Mouse (Mus musculus): ENCODE data around the gene Nub1. TPM values are rescaled to one million over a fixed set of nuclear protein-coding genes. Genes with fewer than 3 reads are reported as not detected.

Gene Nub1
- total RNA-seq, 1 experiment from 2014 or later: 71.3 TPM

DNA sequence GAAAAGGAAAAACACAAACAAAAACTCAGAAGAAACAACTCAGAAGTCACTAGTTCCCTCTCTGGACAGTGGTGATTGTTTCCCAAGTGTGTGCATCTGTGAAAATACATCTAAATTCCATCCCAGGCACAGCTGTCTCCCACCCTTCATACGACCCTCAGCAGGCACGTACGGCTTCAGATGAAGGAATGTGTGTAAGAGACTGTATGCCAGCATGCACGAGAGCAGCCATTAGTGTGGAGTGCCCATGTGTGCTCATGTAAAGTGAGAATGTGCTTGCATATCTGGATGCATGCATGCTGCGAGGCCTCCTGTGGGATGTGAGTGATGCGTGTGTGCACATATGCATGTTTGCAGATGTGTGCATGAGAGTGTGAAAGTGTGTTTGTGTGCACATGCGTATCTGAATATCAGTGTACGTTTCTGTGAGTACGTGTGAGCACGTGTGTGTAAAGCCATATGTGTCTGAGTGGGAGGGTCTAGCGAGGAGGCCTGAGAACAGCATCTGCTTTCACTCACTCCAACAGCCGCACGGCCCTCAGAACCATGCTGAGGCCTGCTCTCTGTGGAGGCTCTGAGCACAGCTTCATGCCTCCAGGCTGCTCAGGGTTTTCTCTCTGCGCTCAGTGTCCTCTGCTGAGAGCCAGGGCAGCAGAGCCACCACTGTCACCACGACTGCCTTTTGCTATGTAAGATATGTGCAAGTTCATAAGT lies 56.0 kb downstream of the Nub1 start:
- no peak for DNase-seq

DNA sequence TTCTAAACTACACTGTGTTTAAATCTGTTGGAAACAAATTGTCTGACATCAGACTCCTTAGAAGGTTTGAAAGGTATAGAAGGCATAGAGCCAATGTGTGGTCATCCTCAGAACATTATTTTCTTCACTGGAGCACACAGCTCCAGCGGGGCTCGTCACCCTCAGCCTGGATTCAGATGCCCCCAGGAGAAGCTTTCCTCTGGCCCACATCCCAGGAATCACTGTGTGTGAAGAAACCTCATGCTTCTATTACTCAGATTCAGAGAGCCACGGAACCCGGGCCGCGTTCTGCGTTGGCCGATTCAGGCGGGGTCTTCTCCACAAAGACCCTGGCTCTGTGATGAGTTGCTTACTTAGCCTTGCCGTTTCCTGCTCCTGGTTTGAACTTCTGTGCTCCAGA lies 58.6 kb downstream of the Nub1 start:
- no peak for DNase-seq

DNA sequence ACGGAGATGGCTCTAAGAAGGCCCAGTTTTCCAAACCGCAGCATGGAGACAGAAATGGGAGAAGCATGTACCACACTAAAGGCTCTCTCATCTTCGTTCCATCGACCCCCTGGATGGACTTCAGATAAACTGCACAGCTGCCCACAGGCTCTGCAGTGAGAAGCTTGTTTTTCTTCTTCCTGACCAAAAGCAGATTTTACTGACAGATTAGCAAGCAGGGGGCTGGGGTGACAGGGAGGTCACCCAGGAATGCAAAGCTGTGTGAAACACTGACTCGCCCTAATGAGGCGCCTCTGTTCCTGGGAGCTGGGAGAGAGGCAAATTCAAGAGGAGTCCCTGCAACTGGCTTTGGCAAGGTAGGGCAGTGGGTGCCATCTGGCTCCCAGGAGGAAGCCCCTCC lies 62.2 kb downstream of the Nub1 start:
- no peak for DNase-seq

DNA sequence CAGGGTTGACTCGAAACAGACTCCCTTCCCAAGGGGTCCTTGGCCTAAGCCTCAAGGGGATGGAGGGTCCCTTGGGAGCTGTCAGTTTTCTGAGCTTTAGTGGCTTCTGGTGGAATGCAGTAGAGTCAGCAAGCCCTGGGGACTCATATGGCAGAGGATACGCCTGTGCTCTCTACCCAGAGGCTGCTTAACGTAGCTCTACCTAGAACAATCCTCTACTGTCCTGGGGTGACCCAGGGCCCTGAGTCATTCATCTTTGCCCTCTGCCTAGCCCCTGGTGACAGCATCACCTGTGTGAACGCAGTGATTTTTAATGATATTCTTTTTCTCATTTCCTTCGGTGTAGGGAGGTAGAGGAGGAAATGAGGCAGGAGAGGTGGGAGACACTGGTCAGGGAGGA lies 64.4 kb downstream of the Nub1 start:
- DNase-seq: no peak

DNA sequence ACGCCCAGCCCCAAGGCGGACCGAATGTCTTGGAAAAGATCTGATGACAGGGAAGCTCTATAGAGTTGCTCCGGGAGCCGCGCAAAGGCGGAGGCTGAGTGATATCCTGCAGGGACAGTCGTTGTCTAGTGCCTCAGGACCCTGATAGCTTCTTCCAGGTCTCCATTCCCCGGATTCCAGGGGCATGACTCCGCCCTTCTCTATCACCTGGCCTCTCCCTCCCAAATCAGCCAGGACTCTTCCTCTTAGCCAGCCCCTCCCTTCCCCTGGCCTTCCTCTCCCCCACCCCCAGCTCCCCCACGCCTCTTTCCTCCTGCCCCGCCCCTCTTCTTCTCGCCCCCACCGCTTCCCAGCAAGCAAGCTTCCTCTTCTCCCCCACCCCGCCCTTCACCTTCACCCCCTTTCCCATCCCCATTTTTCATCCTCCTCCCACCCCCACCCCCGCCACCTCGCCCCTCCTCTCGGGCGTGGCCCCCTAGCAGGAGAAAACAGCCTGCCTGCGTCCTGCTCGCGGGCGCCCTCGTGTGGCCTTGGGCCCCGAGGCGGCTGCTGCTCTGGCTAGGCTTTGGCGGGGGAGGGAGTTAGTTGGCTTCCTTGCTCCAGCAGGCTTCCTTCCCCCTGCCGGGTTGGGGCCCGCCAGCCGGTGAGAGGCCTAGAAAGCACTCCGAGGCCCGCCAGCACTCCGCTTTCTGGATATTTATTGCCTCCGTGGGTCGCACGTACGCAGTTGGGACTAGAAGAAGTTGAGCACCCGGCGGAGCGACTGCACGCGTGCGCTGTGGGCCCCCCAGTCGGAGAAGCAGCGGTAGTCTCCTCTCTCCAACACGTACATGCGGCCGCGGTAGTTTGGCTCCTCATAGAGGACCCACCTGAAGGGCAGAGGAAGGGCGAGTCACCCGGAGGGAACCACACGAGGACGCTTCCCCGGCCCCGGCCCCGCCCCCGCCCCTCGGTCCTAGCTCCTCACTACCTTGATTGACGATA lies 65.3 kb downstream of the Nub1 start:
- DNase-seq: peak; percentile 90

DNA sequence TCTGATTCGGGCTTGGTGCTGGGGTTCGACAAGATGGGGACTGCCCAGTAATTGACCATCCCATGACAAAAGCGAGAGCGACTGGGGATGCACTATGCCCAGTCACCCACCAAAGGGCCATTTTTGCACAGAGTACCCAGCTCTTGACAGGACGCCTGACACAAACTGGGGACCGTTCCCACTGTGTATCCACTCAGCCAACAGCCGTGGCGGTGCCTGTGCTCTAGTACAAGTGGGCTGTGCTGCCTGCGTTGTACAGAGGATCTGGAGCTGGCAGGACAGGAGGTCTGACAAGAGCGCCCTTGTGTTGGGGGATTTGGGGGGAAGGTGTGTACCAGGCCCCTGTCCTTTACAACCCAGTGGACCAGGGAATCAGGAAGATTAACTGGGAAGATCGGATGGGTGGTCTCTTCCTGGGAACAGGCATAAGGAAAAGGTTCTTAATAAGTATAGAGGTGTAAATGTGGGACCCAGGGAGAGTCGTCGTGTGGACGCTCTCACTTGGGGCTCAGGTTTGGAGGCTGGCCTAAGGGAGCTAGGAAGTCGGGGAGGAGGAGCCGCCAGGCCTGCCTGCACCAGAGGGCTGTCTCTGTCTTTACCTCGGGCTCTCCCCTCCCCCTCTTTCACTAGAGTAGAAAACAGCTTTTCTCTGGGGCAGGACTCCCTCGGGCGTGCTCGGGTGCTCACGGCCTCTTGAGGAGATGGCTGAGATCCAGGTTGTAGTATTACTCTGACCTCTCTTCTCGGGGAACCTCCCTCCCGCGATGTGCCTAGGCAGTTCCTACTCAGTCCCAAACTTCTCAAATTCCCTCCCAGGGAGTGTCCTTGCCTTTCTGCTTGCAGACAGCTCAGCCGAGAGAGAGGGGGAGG lies 66.2 kb downstream of the Nub1 start:
- peak; percentile 46 for DNase-seq

DNA sequence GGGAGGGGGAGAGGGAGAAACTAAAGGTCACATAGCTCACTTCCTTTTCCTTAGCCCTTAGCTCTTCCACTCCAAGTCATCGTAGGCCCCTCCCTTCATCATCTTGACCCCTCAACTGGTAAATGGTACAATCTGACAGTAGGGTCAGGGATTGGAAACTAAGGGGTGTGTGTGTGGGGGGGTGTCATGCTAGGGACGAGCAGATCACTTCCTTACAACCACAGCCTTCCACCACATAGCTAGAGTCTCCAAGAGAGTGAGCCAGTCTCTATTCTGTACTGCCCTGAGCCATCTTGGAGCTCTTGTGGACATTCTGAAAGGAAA lies 66.8 kb downstream of the Nub1 start:
- no peak for DNase-seq

DNA sequence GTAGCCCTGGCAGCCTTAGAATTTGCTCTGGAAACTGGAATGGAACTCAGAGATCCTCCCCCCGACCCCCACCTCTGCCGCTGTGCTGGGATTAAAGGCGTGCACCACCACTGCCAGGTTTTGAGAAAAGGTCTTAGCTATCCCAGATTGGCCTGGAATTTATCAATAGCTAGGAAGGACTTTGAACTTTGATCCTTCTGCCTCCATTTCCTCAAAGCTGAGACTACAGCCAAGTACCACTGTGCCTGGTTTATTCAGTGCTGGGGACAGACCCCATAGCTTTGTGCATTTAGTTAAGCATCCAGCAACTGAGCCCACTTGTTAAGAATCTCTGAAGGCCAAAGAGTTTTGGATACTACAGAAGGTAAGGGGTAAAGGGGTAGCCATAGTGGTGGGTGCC lies 71.6 kb downstream of the Nub1 start:
- DNase-seq: no peak

DNA sequence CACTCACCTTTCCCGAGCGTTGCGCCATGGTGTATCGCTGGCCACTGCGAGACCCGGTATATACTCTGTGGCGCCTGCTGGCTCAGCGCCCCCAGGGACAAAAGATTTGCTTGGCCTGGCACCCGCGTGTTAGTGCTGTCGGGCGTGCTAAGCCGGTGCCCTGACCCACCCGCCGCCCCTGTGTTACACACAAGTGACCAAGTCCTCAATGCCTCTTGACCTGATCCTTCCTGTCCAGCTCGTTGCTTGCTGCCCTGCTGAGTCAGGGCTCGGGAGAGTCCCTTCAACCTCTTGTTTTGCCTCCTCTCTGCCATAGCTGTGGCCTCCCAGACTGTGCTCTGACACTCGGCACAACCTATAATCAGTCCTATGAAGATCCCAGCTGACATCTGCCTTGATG lies 72.5 kb downstream of the Nub1 start, which contains the start of gene Crygn:
Gene Crygn (minus strand): TSS at position 193 of the 400 bp plus-strand sequence.
- no peak for DNase-seq

Other genes with a start within 250 kb of the Nub1 start
- 114 and 119 TPM in 2 replicates for gene Fastk, start 240.2 kb upstream of the Nub1 start, total RNA-seq (2021)
- 12.5 and 16.8 TPM in 2 replicates for gene Tmub1, start 237.7 kb upstream of the Nub1 start, total RNA-seq (2021)
- 75.6 and 89.0 TPM in 2 replicates for gene Agap3, start 233.4 kb upstream of the Nub1 start, total RNA-seq (2021)
- gene Gbx1, start 158.3 kb upstream of the Nub1 start, total RNA-seq (2021): not detected in 2 replicates
- gene Asb10, start 144.6 kb upstream of the Nub1 start, total RNA-seq (2021): 0.67 TPM in 1 of 2 replicates, not detected in the other
- gene 4931409K22Rik, start 128.7 kb upstream of the Nub1 start, total RNA-seq (2021): not detected in 2 replicates
- gene Abcf2, start 108.1 kb upstream of the Nub1 start, total RNA-seq (2021): 74.1 and 76.8 TPM in 2 replicates
- gene Chpf2, start 98.8 kb upstream of the Nub1 start, total RNA-seq (2021): 40.7 and 66.4 TPM in 2 replicates
- 14.5 and 18.7 TPM in 2 replicates for gene Smarcd3, start 61.1 kb upstream of the Nub1 start, total RNA-seq (2021)
- gene Wdr86, start 45.2 kb downstream of the Nub1 start, total RNA-seq (2021): 3.2 and 3.6 TPM in 2 replicates
- 2.4 TPM in 1 of 2 replicates, not detected in the other for gene Crygn, start 72.5 kb downstream of the Nub1 start, total RNA-seq (2021)
- 83.9 and 85.1 TPM in 2 replicates for gene Rheb, start 157.1 kb downstream of the Nub1 start, total RNA-seq (2021)

Measured in adrenal gland, postnatal 25 days (tissue).